9 mouse cellular contexts compared by ENCODE assay signal in the genomic region with DNA sequence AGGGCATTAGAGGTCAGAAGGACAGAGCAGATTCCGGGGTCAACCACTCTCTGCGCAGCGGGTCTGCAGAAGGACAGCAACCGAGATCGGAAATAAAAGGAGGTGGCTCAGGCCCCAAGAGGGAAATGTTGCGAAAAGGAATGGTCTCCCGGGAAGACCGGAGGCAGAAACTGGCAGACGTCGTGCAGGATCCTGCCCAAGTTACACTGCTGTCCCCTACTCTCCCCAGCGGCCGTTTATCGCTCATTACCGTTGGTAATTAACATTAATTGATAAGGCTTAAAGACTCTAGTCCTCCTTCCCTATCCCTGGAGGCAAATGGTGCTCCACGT. TPM values are rescaled to one million over a fixed set of nuclear protein-coding genes. Genes with fewer than 3 reads are reported as not detected.
A peak's percentile ranks its signal among the peaks of the same experiment; 100 is the strongest.
DNase-seq lines count a peak whose midpoint lies in the region; ATAC-seq and TF ChIP-seq lines count a peak whose summit lies in the region.
"Had no signal": no experiment of that assay in that cellular context is flagged by ENCODE, and none has a peak within 500 bp of the region (broad histone marks: within the 10 kb centered on the region; RNA-seq: fewer than 3 reads in every experiment).

No protein-coding gene starts in this region.

- TF ChIP-seq CTCF in thymus, adult 2 months (IDR thresholded peaks at IDR 0.05; ENCODE audit: borderline replicate concordance, control insufficient read depth, extremely low read depth, insufficient read depth, low read length, poor library complexity): no peak

- intact Hi-C loops in heart, postnatal 10 days (cut with DNase I): no loop called here

- WGBS in heart, embryonic 11.5 days (ENCODE audit: insufficient replicate concordance): 0% methylated on average over 15 of the region's 15 CpGs
- WGBS in thymus, adult 2 months: under 1% methylated on average over 15 of the region's 15 CpGs
- WGBS in hindbrain, embryonic 15.5 days: under 1% methylated on average over 15 of the region's 15 CpGs
- under 1% methylated on average over 15 of the region's 15 CpGs for WGBS in midbrain, embryonic 13.5 days

- H3K27me3 ChIP-seq in heart, embryonic 11.5 days (ENCODE audit: control insufficient read depth, insufficient read depth, low read length): no peaks in the 10 kb centered on the region
- H3K27me3 ChIP-seq in thymus, adult 2 months (ENCODE audit: control insufficient read depth, insufficient read depth, low read length): no peaks in the 10 kb centered on the region
- no peaks in the 10 kb centered on the region for H3K27me3 ChIP-seq in hindbrain, embryonic 15.5 days
- no peaks in the 10 kb centered on the region for H3K27me3 ChIP-seq in midbrain, embryonic 13.5 days

- no peak for DNase-seq in heart, postnatal 10 days
- no peak for DNase-seq in thymus, adult 2 months
- DNase-seq in thymus, postnatal 4 days: no peak
- no peak for DNase-seq in gastrocnemius, adult 8-10 months (ENCODE audit: low spot score in 2 of 2)

- H3K4me2 ChIP-seq in heart, embryonic 11.5 days: peak overlapping the region; percentile 90
- H3K4me2 ChIP-seq in hindbrain, embryonic 15.5 days: peak overlapping the region; percentile 63
- H3K4me2 ChIP-seq in midbrain, embryonic 13.5 days (replicated peaks): peak overlapping the region; percentile 94

- H3K9me3 ChIP-seq in heart, embryonic 11.5 days (replicated peaks; ENCODE audit: control insufficient read depth, low read length): no peaks in the 10 kb centered on the region
- no peaks in the 10 kb centered on the region for H3K9me3 ChIP-seq in hindbrain, embryonic 15.5 days
- H3K9me3 ChIP-seq in midbrain, embryonic 13.5 days: no peaks in the 10 kb centered on the region

- no peak for TF ChIP-seq POLR2A in thymus, adult 2 months (IDR thresholded peaks at IDR 0.05; ENCODE audit: control insufficient read depth, extremely low read depth, insufficient read depth, low read length, poor library complexity)

- H3K27ac ChIP-seq in heart, embryonic 11.5 days (ENCODE audit: low read depth, low read length): peak overlapping the region; percentile 85
- H3K27ac ChIP-seq in thymus, adult 2 months (ENCODE audit: control insufficient read depth, insufficient read depth, low read length): no peak overlapping the region
- peak overlapping the region; percentile 87 for H3K27ac ChIP-seq in hindbrain, embryonic 15.5 days (replicated peaks)
- H3K27ac ChIP-seq in midbrain, embryonic 13.5 days: peak overlapping the region; percentile 69

- ATAC-seq in heart, embryonic 11.5 days (replicated peaks; ENCODE audit: insufficient number of reproducible peaks, low FRiP score, low TSS enrichment): no peak
- no peak for ATAC-seq in hindbrain, embryonic 15.5 days (ENCODE audit: low FRiP score, low read depth)
- ATAC-seq in midbrain, embryonic 13.5 days: 0 out of 2 replicates have a peak, but pooled peaks have one; percentile 0
- no peak for ATAC-seq in granulocyte monocyte progenitor cell, adult 5-6 weeks (replicated peaks; ENCODE audit: poor library complexity, severe bottlenecking)

- H3K4me1 ChIP-seq in heart, embryonic 11.5 days (ENCODE audit: control insufficient read depth, insufficient read depth, low read length): peaks cover 12% of the 10 kb centered on the region
- H3K4me1 ChIP-seq in thymus, adult 2 months (replicated peaks; ENCODE audit: control insufficient read depth, insufficient read depth, low read length): peaks cover 12% of the 10 kb centered on the region
- H3K4me1 ChIP-seq in hindbrain, embryonic 15.5 days (replicated peaks): peaks cover 21% of the 10 kb centered on the region
- H3K4me1 ChIP-seq in midbrain, embryonic 13.5 days (replicated peaks): peaks cover 19% of the 10 kb centered on the region

- peak overlapping the region; percentile 78 for H3K9ac ChIP-seq in heart, embryonic 11.5 days (ENCODE audit: low read depth, low read length)
- peak overlapping the region; percentile 74 for H3K9ac ChIP-seq in hindbrain, embryonic 15.5 days
- H3K9ac ChIP-seq in midbrain, embryonic 13.5 days (replicated peaks): peak overlapping the region; percentile 89

- peak overlapping the region; percentile 79 for H3K4me3 ChIP-seq in heart, embryonic 11.5 days (ENCODE audit: low read depth, low read length)
- peak overlapping the region; percentile 81 for H3K4me3 ChIP-seq in thymus, adult 2 months (ENCODE audit: control insufficient read depth, insufficient read depth, low read length)
- peak overlapping the region; percentile 70 for H3K4me3 ChIP-seq in hindbrain, embryonic 15.5 days
- peak overlapping the region; percentile 74 for H3K4me3 ChIP-seq in midbrain, embryonic 13.5 days (replicated peaks)

- 0 out of 2 replicates have a peak, but pooled peaks cover 8% of the 10 kb centered on the region for H3K36me3 ChIP-seq in heart, embryonic 11.5 days (ENCODE audit: control insufficient read depth, insufficient read depth, low read length)
- H3K36me3 ChIP-seq in thymus, adult 2 months (ENCODE audit: control insufficient read depth, insufficient read depth, low read length): peaks cover 4% of the 10 kb centered on the region; the same call in 1 of the 2 replicates
- H3K36me3 ChIP-seq in hindbrain, embryonic 15.5 days: peaks cover 15% of the 10 kb centered on the region
- peaks cover 19% of the 10 kb centered on the region for H3K36me3 ChIP-seq in midbrain, embryonic 13.5 days

RNA-seq across cellular contexts. Expression of a gene that starts 0.3 kb away (rescaled TPM):
- polyA plus RNA-seq in heart, embryonic 11.5 days (2014; fragmentation: Nextera tagmentation; extraction: Ambion mirVana): 1,582 and 1,616 TPM in 2 replicates
- total RNA-seq in heart, postnatal 10 days (2021): 1,000 to 10,000 TPM; 2,962 to 2,967 TPM
- 330 and 650 TPM in 2 replicates for polyA plus RNA-seq in thymus, adult 2 months (2012; rRNA removed)
- polyA plus RNA-seq in hindbrain, embryonic 15.5 days (2015; fragmentation: Nextera tagmentation; extraction: Ambion mirVana): 772 and 777 TPM in 2 replicates
- 423 and 443 TPM in 2 replicates for polyA plus RNA-seq in midbrain, embryonic 13.5 days (2015; fragmentation: Nextera tagmentation; extraction: Ambion mirVana)
- 618 and 720 TPM in 2 replicates for total RNA-seq in granulocyte monocyte progenitor cell, adult 5-6 weeks (2014; fragmentation: Nextera tagmentation)
- total RNA-seq in granulocyte monocyte progenitor cell, adult 5-6 weeks (2017): 72.3 and 102 TPM in 2 replicates
- 1,000 to 10,000 TPM; 1,235 to 1,416 (median 1,336) TPM for total RNA-seq in gastrocnemius, adult 8-10 months (2022)

RNA-seq across cellular contexts. Expression of a gene that starts 10.0 kb away (rescaled TPM):
- polyA plus RNA-seq in heart, embryonic 11.5 days (2014; fragmentation: Nextera tagmentation; extraction: Ambion mirVana): 23.0 and 33.1 TPM in 2 replicates
- total RNA-seq in heart, postnatal 10 days (2021): 10 to 100 TPM; 41.6 to 46.4 TPM
- polyA plus RNA-seq in thymus, adult 2 months (2012; rRNA removed): 43.3 and 47.9 TPM in 2 replicates
- 40.0 and 40.1 TPM in 2 replicates for polyA plus RNA-seq in hindbrain, embryonic 15.5 days (2015; fragmentation: Nextera tagmentation; extraction: Ambion mirVana)
- 28.9 and 34.0 TPM in 2 replicates for polyA plus RNA-seq in midbrain, embryonic 13.5 days (2015; fragmentation: Nextera tagmentation; extraction: Ambion mirVana)
- 29.1 and 34.1 TPM in 2 replicates for total RNA-seq in granulocyte monocyte progenitor cell, adult 5-6 weeks (2014; fragmentation: Nextera tagmentation)
- total RNA-seq in granulocyte monocyte progenitor cell, adult 5-6 weeks (2017): 17.2 and 20.8 TPM in 2 replicates
- 10 to 100 TPM; 15.0 to 17.9 (median 16.3) TPM for total RNA-seq in gastrocnemius, adult 8-10 months (2022)

RNA-seq across cellular contexts. Expression of a gene that starts 36.6 kb away (rescaled TPM):
- polyA plus RNA-seq in heart, embryonic 11.5 days (2014; fragmentation: Nextera tagmentation; extraction: Ambion mirVana): not detected in 2 replicates
- not detected for total RNA-seq in heart, postnatal 10 days (2021)
- not detected in 2 replicates for polyA plus RNA-seq in thymus, adult 2 months (2012; rRNA removed)
- 0.09 and 0.10 TPM in 2 replicates for polyA plus RNA-seq in hindbrain, embryonic 15.5 days (2015; fragmentation: Nextera tagmentation; extraction: Ambion mirVana)
- not detected in 2 replicates for polyA plus RNA-seq in midbrain, embryonic 13.5 days (2015; fragmentation: Nextera tagmentation; extraction: Ambion mirVana)
- not detected in 2 replicates for total RNA-seq in granulocyte monocyte progenitor cell, adult 5-6 weeks (2014; fragmentation: Nextera tagmentation)
- not detected in 2 replicates for total RNA-seq in granulocyte monocyte progenitor cell, adult 5-6 weeks (2017)
- total RNA-seq in gastrocnemius, adult 8-10 months (2022): not detected
- polyA plus RNA-seq: large intestine, adult 2 months had no signal

RNA-seq across cellular contexts. Expression of a gene that starts 40.5 kb away (rescaled TPM):
- polyA plus RNA-seq in heart, embryonic 11.5 days (2014; fragmentation: Nextera tagmentation; extraction: Ambion mirVana): 27.1 and 31.3 TPM in 2 replicates
- 10 to 100 TPM; 54.3 to 56.9 TPM for total RNA-seq in heart, postnatal 10 days (2021)
- polyA plus RNA-seq in thymus, adult 2 months (2012; rRNA removed): 28.7 and 30.3 TPM in 2 replicates
- polyA plus RNA-seq in hindbrain, embryonic 15.5 days (2015; fragmentation: Nextera tagmentation; extraction: Ambion mirVana): 128 and 129 TPM in 2 replicates
- polyA plus RNA-seq in midbrain, embryonic 13.5 days (2015; fragmentation: Nextera tagmentation; extraction: Ambion mirVana): 133 and 142 TPM in 2 replicates
- 88.7 and 94.9 TPM in 2 replicates for total RNA-seq in granulocyte monocyte progenitor cell, adult 5-6 weeks (2014; fragmentation: Nextera tagmentation)
- total RNA-seq in granulocyte monocyte progenitor cell, adult 5-6 weeks (2017): 37.0 and 44.1 TPM in 2 replicates
- total RNA-seq in gastrocnemius, adult 8-10 months (2022): 10 to 100 TPM; 30.5 to 36.9 (median 31.6) TPM

RNA-seq across cellular contexts. Expression of a gene that starts 50.8 kb away (rescaled TPM):
- not detected in 2 replicates for polyA plus RNA-seq in heart, embryonic 11.5 days (2014; fragmentation: Nextera tagmentation; extraction: Ambion mirVana)
- not detected for total RNA-seq in heart, postnatal 10 days (2021)
- 0.26 and 0.86 TPM in 2 replicates for polyA plus RNA-seq in thymus, adult 2 months (2012; rRNA removed)
- polyA plus RNA-seq in hindbrain, embryonic 15.5 days (2015; fragmentation: Nextera tagmentation; extraction: Ambion mirVana): not detected in 2 replicates
- not detected in 2 replicates for polyA plus RNA-seq in midbrain, embryonic 13.5 days (2015; fragmentation: Nextera tagmentation; extraction: Ambion mirVana)
- not detected in 2 replicates for total RNA-seq in granulocyte monocyte progenitor cell, adult 5-6 weeks (2014; fragmentation: Nextera tagmentation)
- total RNA-seq in granulocyte monocyte progenitor cell, adult 5-6 weeks (2017): not detected in 2 replicates
- total RNA-seq in gastrocnemius, adult 8-10 months (2022): not detected
